Mouse (Mus musculus): ENCODE measurements around the gene Fam117b. TPM values are rescaled to one million over a fixed set of nuclear protein-coding genes. Genes with fewer than 3 reads are reported as not detected.

Gene Fam117b
- total and polyA plus RNA-seq, 3 experiments, result 11.2 to 15.5 TPM; not detected in 1

GRCm38 (mm10) chr1:59891185-59891584 is 21.6 kb upstream of the Fam117b start:
- DNase-seq (ENCODE audit: low read depth, low spot score), result no peak
- no peak for TF ChIP-seq SIN3A (IDR thresholded peaks at IDR 0.05; ENCODE audit: low read length)
- no peak for TF ChIP-seq MAX (IDR thresholded peaks at IDR 0.05; ENCODE audit: low read length)
- no peak for TF ChIP-seq GABPA (IDR thresholded peaks at IDR 0.05; ENCODE audit: low read depth, low read length)
- no peak for TF ChIP-seq BHLHE40 (IDR thresholded peaks at IDR 0.05; ENCODE audit: borderline replicate concordance, low read depth, low read length)
- no peak for TF ChIP-seq POLR2A (IDR thresholded peaks at IDR 0.05; ENCODE audit: control insufficient read depth in 1 of 2, insufficient read depth in 1 of 2, low read depth in 1 of 2, low read length in 2 of 2, poor library complexity in 1 of 2)
- TF ChIP-seq HCFC1 (IDR thresholded peaks at IDR 0.05; ENCODE audit: low read depth, low read length), result no peak
- TF ChIP-seq ZNF384 (IDR thresholded peaks at IDR 0.05; ENCODE audit: low read depth, low read length), result no peak
- TF ChIP-seq CHD1 (IDR thresholded peaks at IDR 0.05; ENCODE audit: low read depth, low read length), result no peak
- TF ChIP-seq KAT2A (conservative IDR thresholded peaks at IDR 0.05; ENCODE audit: low read depth, low read length), result no peak
- no peak for TF ChIP-seq MEF2A (IDR thresholded peaks at IDR 0.05; ENCODE audit: extremely low read depth, insufficient replicate concordance, low read depth, low read length, poor library complexity, severe bottlenecking)
- no peak for TF ChIP-seq CTCF (IDR thresholded peaks at IDR 0.05 in 2 of 3, conservative IDR thresholded peaks at IDR 0.05 in 1 of 3; ENCODE audit: control insufficient read depth in 1 of 3, insufficient read depth in 1 of 3, low read depth in 2 of 3, low read length in 3 of 3, poor library complexity in 1 of 3, severe bottlenecking in 1 of 3)
- no peak for TF ChIP-seq POLR2AphosphoS5 (IDR thresholded peaks at IDR 0.05; ENCODE audit: borderline replicate concordance, low read depth, low read length)
- no peak for TF ChIP-seq TCF12 (IDR thresholded peaks at IDR 0.05; ENCODE audit: low read depth, low read length)
- TF ChIP-seq JUND (IDR thresholded peaks at IDR 0.05; ENCODE audit: low read depth, low read length), result no peak
- TF ChIP-seq ZC3H11A (IDR thresholded peaks at IDR 0.05; ENCODE audit: low read depth, low read length), result no peak
- TF ChIP-seq USF1 (IDR thresholded peaks at IDR 0.05; ENCODE audit: low read depth, low read length), result no peak
- TF ChIP-seq MYC (IDR thresholded peaks at IDR 0.05; ENCODE audit: low read depth, low read length), result no peak
- Histone ChIP-seq H3K27ac (ENCODE audit: control insufficient read depth, low read depth, low read length) (no peak overlapping the region), H3K9me3 (replicated peaks; ENCODE audit: insufficient read depth, low read length) (no peaks in the 10 kb centered on the region), H3K27me3 (ENCODE audit: control insufficient read depth in 1 of 2, insufficient read depth in 2 of 2, low read length in 2 of 2) (no peaks in the 10 kb centered on the region), H3K4me1 (ENCODE audit: control insufficient read depth in 1 of 2, insufficient read depth in 2 of 2, low read length in 2 of 2) (peaks cover 11 to 33% of the 10 kb centered on the region in 2 experiments), H3K4me3 (ENCODE audit: control insufficient read depth in 1 of 2, insufficient read depth in 1 of 2, low read depth in 2 of 2, low read length in 2 of 2) (no peak overlapping the region), H3K9ac (ENCODE audit: control insufficient read depth, low read depth, low read length, poor library complexity, severe bottlenecking) (no peak overlapping the region), H3K36me3 (ENCODE audit: control insufficient read depth in 1 of 2, insufficient read depth in 2 of 2, low read length in 2 of 2) (peaks cover 0 to 23% of the 10 kb centered on the region in 2 experiments; a peak in 2 of 4 replicates), H3K79me2 (ENCODE audit: control insufficient read depth, insufficient read depth, low read length, poor library complexity) (no peaks in the 10 kb centered on the region)

- Histone ChIP-seq H3K9me3 (replicated peaks; ENCODE audit: insufficient read depth, low read length) (no peaks in the 10 kb centered on the region), H3K4me3 (ENCODE audit: control insufficient read depth in 1 of 2, insufficient read depth in 1 of 2, low read depth in 2 of 2, low read length in 2 of 2) (no peak overlapping the region), H3K27ac (ENCODE audit: control insufficient read depth, low read depth, low read length) (no peak overlapping the region), H3K9ac (ENCODE audit: control insufficient read depth, low read depth, low read length, poor library complexity, severe bottlenecking) (no peak overlapping the region), H3K79me2 (ENCODE audit: control insufficient read depth, insufficient read depth, low read length, poor library complexity) (no peaks in the 10 kb centered on the region), H3K4me1 (ENCODE audit: control insufficient read depth in 1 of 2, insufficient read depth in 2 of 2, low read length in 2 of 2) (peaks cover 15 to 45% of the 10 kb centered on the region in 2 experiments), H3K27me3 (ENCODE audit: control insufficient read depth in 1 of 2, insufficient read depth in 2 of 2, low read length in 2 of 2) (no peaks in the 10 kb centered on the region), H3K36me3 (ENCODE audit: control insufficient read depth in 1 of 2, insufficient read depth in 2 of 2, low read length in 2 of 2) (peaks cover 0 to 37% of the 10 kb centered on the region in 2 experiments; a peak in 2 of 4 replicates)
- DNase-seq (ENCODE audit: low read depth, low spot score), result peak; percentile 37
- TF ChIP-seq ETS1 (IDR thresholded peaks at IDR 0.05; ENCODE audit: low read depth, low read length) (no peak), SMC3 (IDR thresholded peaks at IDR 0.05; ENCODE audit: low read depth, low read length) (peak; percentile 43), ZC3H11A (IDR thresholded peaks at IDR 0.05; ENCODE audit: low read depth, low read length) (peak; percentile 37; the same call in 1 of the 2 replicates), USF2 (IDR thresholded peaks at IDR 0.05; ENCODE audit: borderline replicate concordance in 1 of 2, insufficient read depth in 1 of 2, low read depth in 1 of 2, low read length in 2 of 2) (no peak), ZMIZ1 (IDR thresholded peaks at IDR 0.05; ENCODE audit: low read depth, low read length) (no peak), MYB (IDR thresholded peaks at IDR 0.05; ENCODE audit: low read depth, low read length) (no peak), RAD21 (IDR thresholded peaks at IDR 0.05; ENCODE audit: low read depth, low read length) (peak; percentile 37), POLR2AphosphoS2 (IDR thresholded peaks at IDR 0.05; ENCODE audit: low read length) (no peak), CTCF (IDR thresholded peaks at IDR 0.05 in 2 of 3, conservative IDR thresholded peaks at IDR 0.05 in 1 of 3; ENCODE audit: control insufficient read depth in 1 of 3, insufficient read depth in 1 of 3, low read depth in 2 of 3, low read length in 3 of 3, poor library complexity in 1 of 3, severe bottlenecking in 1 of 3) (peak in 1 of 3 experiments; percentile 35; a peak in 2 of 6 replicates), SIN3A (IDR thresholded peaks at IDR 0.05; ENCODE audit: low read length) (no peak)
Measured at GRCm38 (mm10) chr1:59892777-59893176, 20.0 kb upstream of the Fam117b start.
